Mouse (Mus musculus): Measurements from ENCODE around the gene Focad. TPM values are rescaled to one million over a fixed set of nuclear protein-coding genes. Genes with fewer than 3 reads are reported as not detected.

Gene Focad
- total RNA-seq, 1 experiment from 2014 or later: 12.9 TPM

DNA sequence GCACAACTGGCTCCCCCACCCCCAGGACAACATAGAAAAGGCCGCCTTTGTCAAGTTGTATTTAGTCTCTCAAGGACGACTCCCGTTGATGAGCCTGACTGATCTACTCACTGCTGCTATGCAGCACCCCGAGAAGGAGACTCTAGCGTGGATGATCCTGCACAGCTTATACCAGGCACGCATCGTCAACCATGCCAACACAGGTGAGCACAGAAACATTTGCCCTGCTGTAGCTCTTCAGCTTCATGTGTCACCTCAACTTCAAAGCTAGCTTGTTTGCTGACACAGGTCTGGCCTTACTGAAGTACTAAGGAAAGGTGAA is 306.5 kb downstream of the Focad start:
- ATAC-seq (replicated peaks in 1 of 2; ENCODE audit: insufficient read depth in 1 of 2, low FRiP score in 2 of 2, low TSS enrichment in 1 of 2, low read depth in 1 of 2, poor library complexity in 2 of 2, severe bottlenecking in 2 of 2): no peak

DNA sequence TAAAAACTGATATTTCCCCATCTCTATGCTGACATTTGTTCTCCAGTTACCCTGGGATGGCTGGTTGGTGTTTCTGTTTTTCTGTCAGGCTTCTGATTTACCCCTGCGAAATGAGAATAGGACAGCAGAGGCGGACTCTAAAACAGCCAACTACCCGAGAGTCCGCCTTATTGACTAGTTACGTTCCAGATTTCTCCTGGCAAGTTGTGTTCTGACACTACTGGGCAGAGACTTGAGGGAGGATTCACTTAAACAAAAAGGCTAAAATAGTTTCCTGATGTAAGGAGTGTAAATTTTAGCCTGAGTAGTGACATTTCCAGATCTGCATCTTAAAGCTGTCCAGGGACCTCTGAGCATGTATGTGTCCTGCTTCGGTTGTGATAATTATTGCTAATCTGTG is 308.5 kb downstream of the Focad start:
- ATAC-seq (replicated peaks in 1 of 2; ENCODE audit: insufficient read depth in 1 of 2, low FRiP score in 2 of 2, low TSS enrichment in 1 of 2, low read depth in 1 of 2, poor library complexity in 2 of 2, severe bottlenecking in 2 of 2): no peak

DNA sequence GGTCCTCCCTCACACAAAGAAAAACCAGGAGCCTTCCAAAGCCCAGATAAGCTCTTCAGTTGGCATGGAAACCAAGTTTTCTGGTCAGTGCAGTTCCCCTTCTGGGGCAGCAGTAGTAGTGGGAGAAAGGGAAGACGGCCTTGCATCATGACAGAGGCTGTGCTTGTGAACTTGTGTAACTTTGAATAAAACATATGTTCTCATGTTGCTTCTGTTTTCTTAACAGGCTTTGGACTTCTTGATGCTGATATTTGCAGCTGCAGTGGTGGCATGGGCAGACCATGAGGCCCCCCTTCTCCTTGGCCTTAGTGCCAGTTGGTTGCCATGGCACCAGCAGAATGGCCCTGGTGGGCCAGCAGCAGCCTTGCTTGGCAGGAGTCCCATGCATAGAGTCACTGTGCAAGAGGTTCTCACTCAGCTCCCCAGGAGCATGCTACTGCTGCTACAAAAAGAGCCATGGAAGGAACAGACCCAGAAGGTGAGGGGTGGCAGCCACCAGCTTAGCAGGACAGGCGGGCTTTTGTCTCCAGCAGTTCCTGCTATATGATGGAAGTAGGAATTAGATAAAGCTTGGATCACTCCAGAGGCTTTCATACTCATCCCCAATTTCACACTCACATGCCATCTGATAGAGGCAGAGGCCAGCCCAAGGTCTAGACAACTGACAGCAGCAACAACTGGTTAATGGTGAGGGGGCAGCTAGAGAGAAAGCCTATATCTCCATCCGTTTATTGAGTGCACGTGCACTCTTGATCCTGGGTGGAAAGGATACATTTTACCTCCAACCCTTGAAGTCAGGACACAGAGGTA is 312.7 kb downstream of the Focad start:
- ATAC-seq (replicated peaks in 1 of 2; ENCODE audit: insufficient read depth in 1 of 2, low FRiP score in 2 of 2, low TSS enrichment in 1 of 2, low read depth in 1 of 2, poor library complexity in 2 of 2, severe bottlenecking in 2 of 2): peak; percentile 75 to 77; a peak in 3 of 4 replicates

DNA sequence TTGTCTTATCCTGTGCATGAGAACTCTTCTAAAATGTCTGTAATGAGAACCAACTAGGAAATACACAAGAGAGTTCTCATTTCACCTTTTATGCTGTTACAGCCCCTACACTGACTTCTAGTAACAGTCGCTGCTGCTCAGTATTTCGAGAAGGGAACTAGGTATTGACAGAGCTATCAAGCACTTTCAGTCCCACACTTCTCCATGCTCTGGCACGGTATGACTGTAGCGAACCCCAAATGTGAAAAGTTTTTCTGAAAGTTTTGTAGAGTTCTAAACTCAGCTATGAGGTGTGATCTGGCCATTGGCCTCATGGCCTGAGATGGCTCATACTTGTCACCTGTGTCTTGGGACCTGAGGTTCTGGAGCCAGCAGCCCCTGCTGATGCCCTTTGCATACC is 314.9 kb downstream of the Focad start:
- ATAC-seq (replicated peaks in 1 of 2; ENCODE audit: insufficient read depth in 1 of 2, low FRiP score in 2 of 2, low TSS enrichment in 1 of 2, low read depth in 1 of 2, poor library complexity in 2 of 2, severe bottlenecking in 2 of 2): no peak

DNA sequence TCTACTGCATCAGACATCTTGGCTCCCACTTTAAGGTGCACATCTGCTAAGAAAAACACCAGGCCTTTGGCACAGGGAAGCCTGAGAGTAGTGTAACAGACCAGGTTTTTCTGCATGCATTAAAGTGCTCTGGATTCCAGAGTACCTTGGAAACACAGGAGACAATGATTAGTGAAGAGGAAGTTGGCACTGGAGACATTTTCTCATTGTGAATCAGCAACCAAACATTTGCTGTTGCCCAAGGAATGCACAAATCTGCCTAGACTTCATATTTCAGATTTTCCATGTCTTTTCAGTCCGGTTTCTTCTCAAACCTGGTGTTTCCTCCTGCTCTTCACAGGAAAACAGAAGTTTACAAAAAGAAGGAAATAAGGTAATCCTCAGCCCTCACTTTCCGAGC is 317.9 kb downstream of the Focad start:
- ATAC-seq (replicated peaks in 1 of 2; ENCODE audit: insufficient read depth in 1 of 2, low FRiP score in 2 of 2, low TSS enrichment in 1 of 2, low read depth in 1 of 2, poor library complexity in 2 of 2, severe bottlenecking in 2 of 2): no peak

DNA sequence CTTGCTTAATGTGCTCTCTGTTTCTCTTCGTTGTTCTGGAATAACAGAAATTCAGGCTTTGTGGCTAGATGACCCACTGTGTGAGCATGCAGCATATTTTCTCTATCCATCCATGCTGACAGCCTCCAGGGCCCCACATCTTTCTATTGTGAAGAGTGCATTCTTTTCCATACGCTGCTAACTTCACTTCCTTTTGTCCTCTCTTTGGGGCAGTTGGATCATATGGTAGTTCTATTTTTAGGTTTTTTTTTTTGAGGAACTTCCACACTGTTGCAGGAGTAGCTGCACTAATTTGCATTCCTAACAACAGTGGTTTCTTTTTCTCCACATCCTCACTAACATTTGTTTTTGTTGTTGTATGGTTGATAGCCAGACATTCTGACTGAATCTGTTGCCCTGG is 320.6 kb downstream of the Focad start:
- peak in 1 of 2 experiments; percentile 36; a peak in 1 of 4 replicates for ATAC-seq (replicated peaks in 1 of 2; ENCODE audit: insufficient read depth in 1 of 2, low FRiP score in 2 of 2, low TSS enrichment in 1 of 2, low read depth in 1 of 2, poor library complexity in 2 of 2, severe bottlenecking in 2 of 2)

DNA sequence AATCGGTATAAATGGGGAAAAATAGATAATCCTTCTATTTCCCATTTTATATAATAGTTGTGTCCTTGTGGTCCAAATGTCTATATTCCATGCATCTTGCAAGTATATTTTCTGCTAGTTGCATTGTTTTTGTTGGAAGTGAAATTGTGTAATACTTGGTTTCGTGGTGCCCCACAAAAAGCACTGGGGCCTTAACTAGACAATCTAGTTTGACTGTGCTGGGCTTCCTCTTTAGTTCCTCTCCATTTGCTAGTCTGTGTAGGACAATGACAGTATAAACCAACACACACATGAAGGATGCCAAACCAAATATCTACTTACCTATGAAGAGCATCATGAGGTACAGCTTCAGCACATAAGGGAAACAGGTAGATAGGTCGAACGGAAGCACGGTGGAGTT is 324.9 kb downstream of the Focad start:
- ATAC-seq (replicated peaks in 1 of 2; ENCODE audit: insufficient read depth in 1 of 2, low FRiP score in 2 of 2, low TSS enrichment in 1 of 2, low read depth in 1 of 2, poor library complexity in 2 of 2, severe bottlenecking in 2 of 2): no peak

DNA sequence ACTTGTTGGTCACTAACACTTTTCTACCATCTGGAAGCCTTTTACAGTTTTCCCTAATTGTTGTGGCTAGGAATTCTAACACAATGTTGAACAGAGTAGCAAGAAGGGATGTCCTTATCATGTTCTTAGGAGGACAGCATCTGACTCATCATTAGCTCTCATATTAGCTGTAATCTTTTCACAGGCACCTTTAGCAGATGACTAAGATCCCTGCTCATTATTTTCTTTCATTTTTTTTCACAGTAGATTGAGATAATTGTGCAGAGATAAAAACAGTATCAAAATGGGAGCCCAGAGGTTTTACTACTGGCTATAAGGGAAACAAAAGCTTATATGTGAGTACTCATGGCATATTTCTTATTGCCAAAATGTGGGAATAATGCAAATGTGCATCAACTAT is 330.1 kb downstream of the Focad start:
- ATAC-seq (replicated peaks in 1 of 2; ENCODE audit: insufficient read depth in 1 of 2, low FRiP score in 2 of 2, low TSS enrichment in 1 of 2, low read depth in 1 of 2, poor library complexity in 2 of 2, severe bottlenecking in 2 of 2): no peak

DNA sequence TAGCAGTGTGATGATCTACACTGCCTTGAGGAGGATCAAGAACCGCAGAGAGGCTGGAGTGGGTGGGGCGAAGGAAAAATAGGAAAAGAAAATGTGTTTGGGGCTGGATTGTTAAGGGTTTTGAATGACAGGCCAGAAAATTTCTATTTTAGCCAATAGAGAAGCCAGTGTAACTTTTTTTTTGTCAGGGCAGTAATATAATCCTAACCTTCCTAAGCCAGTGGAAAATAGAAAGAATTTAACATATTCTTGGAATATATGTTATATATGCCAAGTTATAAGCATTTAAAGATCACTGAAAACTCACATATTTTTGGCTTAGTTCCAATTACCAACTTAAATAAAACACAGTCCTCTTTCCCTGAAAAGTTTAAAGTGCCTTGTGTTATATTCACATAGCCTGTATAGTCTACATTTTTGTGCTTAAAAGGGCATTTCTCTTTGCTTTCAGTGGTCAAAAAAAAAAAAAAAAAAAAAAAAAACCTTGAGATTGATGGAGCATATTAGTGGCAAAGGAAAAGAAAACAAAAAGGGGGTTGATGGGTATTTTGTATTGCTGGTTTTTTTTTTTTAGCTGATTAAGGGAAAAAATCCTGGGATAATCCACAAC is 333.3 kb downstream of the Focad start:
- no peak for ATAC-seq (replicated peaks in 1 of 2; ENCODE audit: insufficient read depth in 1 of 2, low FRiP score in 2 of 2, low TSS enrichment in 1 of 2, low read depth in 1 of 2, poor library complexity in 2 of 2, severe bottlenecking in 2 of 2)

DNA sequence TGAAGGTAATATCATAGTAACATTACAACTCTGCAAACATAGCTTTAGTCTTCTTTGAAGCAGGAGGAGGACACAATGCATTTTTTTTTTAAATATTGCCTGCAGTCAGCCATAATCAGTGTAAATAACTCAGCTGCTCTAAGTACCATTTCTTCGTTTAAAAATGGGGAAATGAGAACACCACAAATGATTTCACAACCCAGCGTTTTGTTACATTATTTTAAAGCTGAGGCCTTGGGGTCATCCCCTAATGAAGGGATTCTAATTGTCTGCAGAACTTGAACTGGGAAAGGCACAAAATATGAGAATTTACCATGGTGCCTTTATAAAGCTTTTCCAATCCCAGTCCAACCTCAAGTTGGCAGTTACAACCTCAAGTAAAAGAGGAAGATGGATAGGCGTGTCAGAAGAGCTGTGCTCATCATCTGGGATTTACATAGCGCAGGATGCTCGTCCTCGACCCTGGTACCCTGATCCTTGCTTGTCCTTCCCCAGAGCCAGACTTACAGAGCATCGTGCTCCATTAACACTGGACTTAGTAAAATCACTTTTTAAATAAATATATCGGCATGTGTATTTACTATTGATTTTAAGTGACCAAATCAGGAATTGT is 338.1 kb downstream of the Focad start:
- peak in 1 of 2 experiments; percentile 14; a peak in 1 of 4 replicates for ATAC-seq (replicated peaks in 1 of 2; ENCODE audit: insufficient read depth in 1 of 2, low FRiP score in 2 of 2, low TSS enrichment in 1 of 2, low read depth in 1 of 2, poor library complexity in 2 of 2, severe bottlenecking in 2 of 2)

DNA sequence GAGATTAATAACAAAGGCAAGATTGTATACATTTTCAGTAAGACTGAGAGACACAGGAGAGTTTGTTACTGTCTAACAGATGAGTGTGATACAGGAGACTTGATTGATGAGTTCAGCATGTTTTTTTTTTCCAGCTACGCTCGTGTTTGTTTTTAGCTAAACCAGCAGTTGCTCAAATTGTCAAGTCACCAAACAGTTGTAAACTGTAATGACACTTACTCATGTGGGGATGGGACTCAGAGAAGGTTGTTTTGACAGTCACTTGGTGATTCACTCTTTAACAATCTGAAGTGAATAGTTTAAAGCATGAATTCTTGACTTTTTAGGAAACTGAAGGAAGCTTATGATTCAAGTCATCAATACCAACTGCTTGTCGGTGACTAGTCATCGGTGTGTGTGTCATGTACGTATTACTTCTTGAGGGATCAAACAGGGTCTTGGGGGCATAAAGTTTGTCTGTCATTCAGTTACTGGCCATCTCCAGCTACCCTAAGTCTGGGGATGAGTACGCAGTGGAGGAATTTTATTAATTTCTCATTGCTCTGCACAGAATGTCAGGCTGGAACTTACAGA is 342.2 kb downstream of the Focad start:
- no peak for ATAC-seq (replicated peaks in 1 of 2; ENCODE audit: insufficient read depth in 1 of 2, low FRiP score in 2 of 2, low TSS enrichment in 1 of 2, low read depth in 1 of 2, poor library complexity in 2 of 2, severe bottlenecking in 2 of 2)

DNA sequence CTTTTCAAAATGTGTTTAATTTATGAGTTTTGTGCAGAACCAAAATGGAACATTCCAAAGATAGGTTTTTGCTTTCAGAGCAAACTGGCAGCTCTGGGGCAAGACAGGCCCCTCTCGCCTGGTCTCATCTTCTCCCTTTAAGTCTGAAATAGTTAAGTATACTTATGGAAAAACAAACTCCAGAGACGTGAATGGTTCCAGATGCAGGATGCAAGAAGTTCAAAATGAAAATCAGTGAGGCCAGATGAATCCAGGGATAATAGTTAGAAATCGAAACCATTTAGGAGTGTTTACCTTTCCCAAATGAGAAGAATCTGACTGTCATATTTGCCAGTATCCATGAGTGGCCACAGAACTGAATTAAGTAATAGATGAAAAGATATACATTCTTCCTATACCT is 342.7 kb downstream of the Focad start:
- no peak for ATAC-seq (replicated peaks in 1 of 2; ENCODE audit: insufficient read depth in 1 of 2, low FRiP score in 2 of 2, low TSS enrichment in 1 of 2, low read depth in 1 of 2, poor library complexity in 2 of 2, severe bottlenecking in 2 of 2)

DNA sequence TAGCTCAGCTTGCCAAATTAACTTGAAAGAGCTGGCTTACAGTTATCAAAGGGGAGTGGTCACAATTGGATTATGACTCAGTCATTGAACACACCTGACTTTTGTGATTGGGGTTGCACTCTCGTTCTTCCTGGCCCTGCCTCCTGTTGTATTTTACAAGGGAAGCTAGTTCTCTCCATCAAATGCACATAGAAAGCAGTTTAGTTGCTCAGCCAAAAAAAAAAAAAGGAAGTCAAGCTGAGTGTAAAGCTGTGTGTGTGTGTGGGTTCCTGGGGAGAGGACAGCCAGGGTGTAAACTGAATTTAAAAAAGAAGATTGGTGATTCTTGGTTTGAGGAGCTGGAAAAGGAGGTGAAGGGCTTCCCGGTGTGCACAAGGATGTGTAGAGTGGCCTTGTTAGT is 343.5 kb downstream of the Focad start:
- peak in 1 of 2 experiments; percentile 28; a peak in 2 of 4 replicates for ATAC-seq (replicated peaks in 1 of 2; ENCODE audit: insufficient read depth in 1 of 2, low FRiP score in 2 of 2, low TSS enrichment in 1 of 2, low read depth in 1 of 2, poor library complexity in 2 of 2, severe bottlenecking in 2 of 2)

DNA sequence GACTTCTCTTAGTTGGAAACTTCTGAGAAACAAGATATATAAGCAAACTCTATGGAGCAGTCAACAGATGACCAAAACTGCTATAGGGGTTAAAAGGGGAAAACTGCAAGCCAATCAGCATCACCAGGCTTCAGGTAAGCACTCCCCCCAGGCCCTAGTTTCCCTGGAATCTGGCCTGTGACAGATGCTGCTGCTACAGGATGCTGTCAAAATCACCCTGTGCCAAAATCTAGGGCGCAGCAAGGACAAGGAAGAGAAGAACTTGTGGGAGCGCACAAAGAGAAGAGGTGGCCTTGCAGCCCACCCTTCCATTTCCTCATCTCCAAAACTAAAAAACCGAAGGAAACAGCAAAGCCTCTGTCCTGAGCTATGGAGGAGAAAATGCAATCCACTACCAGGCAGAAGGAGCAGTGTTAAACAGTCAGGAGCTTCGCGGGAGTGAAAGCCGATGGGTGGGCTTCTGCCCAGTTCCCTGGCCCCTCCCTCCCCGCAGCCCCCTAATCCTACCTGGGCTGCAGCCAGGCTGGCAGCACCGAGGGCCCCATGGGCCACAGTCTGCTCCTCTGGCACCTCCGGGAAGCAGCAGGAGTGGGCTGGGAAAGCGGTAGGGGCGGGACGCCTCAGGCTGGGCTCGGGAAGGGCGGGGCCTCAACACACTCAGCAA is 344.0 kb downstream of the Focad start, which contains the start of gene Hacd4:
Gene Hacd4, minus strand, starts transcription at position 603 of the 664 bp plus-strand sequence.
- peak; percentile 28 to 37; a peak in 1 of 4 replicates for ATAC-seq (replicated peaks in 1 of 2; ENCODE audit: insufficient read depth in 1 of 2, low FRiP score in 2 of 2, low TSS enrichment in 1 of 2, low read depth in 1 of 2, poor library complexity in 2 of 2, severe bottlenecking in 2 of 2)

DNA sequence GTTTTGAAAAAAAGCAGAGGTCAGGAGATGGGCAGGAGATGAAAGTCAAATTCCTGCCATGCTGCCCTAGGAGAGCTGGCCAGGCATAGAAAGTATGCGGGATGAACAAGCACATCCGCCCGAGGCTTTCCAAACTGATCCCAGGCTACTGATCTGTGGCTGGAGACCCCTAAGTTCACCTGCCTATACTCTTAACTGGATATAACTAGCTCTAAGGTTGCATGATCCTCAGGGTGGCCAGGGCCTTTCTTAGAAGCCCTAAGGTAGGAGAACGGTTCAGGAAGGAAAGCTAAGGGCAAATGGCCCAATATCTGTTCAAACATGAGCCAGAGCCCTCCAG is 344.5 kb downstream of the Focad start:
- ATAC-seq (replicated peaks in 1 of 2; ENCODE audit: insufficient read depth in 1 of 2, low FRiP score in 2 of 2, low TSS enrichment in 1 of 2, low read depth in 1 of 2, poor library complexity in 2 of 2, severe bottlenecking in 2 of 2): no peak

DNA sequence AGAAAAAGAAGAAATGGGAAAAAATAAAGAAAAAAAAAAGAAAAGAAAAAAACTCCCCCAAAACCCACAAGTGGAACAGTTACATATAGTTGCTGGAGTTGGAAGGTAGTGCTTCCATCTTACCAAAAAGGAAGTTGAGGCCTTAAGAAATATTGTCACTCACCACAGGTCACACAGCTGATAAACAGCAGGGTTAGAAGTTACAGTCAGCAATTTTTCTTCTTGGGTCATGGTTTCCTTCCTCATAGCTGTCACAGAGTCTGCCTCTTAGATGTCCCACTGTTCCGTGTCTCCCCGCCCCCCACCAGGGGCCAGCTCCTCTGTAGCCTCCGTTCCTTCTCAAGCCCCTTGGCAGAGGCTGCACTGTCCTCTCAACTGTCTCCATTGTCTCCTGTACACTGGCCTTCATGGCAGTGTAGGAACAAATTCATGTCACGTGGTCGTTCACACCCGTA is 345.3 kb downstream of the Focad start:
- ATAC-seq (replicated peaks in 1 of 2; ENCODE audit: insufficient read depth in 1 of 2, low FRiP score in 2 of 2, low TSS enrichment in 1 of 2, low read depth in 1 of 2, poor library complexity in 2 of 2, severe bottlenecking in 2 of 2): peak; percentile 87 to 94

DNA sequence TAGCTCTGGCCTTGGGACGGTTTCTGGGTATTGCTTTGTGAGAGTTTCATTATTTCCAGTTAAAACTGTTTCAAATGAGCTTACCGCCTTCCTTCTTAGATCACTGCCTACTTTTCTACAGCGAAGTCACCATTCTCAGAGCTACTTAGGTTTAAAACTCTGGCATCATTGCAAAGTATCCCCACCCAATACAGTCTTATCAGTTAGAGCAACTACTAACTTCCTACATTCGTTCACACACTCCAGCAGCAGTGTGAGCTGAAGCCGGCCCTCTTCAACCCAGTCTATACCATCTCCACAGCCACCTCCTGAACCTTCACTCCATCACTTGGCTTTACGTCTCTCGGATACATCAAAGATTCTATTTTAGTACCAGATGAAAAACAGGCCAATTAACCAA is 346.4 kb downstream of the Focad start:
- no peak for ATAC-seq (replicated peaks in 1 of 2; ENCODE audit: insufficient read depth in 1 of 2, low FRiP score in 2 of 2, low TSS enrichment in 1 of 2, low read depth in 1 of 2, poor library complexity in 2 of 2, severe bottlenecking in 2 of 2)

DNA sequence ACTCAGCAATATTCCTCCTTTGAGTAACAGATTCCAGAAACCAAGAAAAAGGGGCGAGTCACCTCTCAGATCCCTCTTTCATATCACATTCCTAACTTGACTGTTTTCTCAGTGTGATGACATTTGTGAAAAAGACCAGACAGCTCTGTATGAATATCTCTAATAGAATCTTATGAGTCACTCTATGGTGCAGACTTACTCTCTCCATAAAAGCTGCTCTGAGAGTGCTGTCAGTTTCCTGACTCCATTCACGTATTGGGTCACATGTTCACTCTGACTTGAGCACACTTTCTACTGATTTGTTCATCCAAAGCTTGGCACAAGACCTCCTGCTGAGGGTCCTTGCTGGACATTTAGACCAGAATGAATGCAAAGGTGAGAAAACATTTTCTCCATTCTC is 354.5 kb downstream of the Focad start:
- no peak for ATAC-seq (replicated peaks in 1 of 2; ENCODE audit: insufficient read depth in 1 of 2, low FRiP score in 2 of 2, low TSS enrichment in 1 of 2, low read depth in 1 of 2, poor library complexity in 2 of 2, severe bottlenecking in 2 of 2)

Data from hematopoietic stem cell, adult 5-6 weeks (primary cell).